Mouse (Mus musculus) adipocyte (in vitro differentiated cells): Measurements from ENCODE around the gene Asic1.
"Not testable (repeated sequence)": the region's sequence is repeated elsewhere in the genome, so short reads cannot be mapped to it uniquely, and the experiment has no call there.

Experiments used
- DNase-seq: peaks from one replicate; pipeline ENCODE4 v3.0.0-alpha.2; 2016; ENCODE audit warnings: low spot score

Gene Asic1

DNA sequence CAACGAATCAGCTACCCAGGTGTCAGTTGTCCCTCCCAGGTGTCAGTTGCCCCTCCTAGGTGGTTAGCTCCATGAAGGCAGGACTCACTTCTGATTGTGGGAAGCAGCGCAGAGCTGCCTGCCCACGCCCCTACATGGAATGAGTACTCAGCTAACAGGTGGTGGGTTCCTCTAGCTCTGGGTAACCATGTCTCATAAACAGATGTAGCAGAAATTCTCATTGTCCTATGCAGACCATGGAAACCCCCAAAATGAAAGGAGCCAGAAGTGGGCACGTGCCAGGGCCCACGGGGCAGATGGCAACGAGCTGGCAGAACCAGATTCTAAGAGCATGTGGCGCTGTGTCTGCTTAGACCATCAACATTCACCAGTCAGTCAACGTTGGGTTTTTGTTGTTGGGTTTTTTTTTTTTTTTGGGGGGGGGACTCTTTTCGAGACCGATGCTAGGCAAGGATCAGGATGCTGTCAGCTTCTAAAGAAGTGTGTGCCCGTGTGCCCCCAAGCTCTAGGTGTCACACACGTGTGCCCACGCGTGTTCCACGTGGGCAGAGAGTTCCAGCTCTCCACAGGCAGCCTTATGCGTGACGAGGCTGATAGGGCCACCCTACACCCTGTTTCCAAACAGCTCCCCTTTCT, 6.1 kb upstream of the Asic1 start:
- DNase-seq: no peak

- peak; percentile 84 for DNase-seq
These were observed 5.3 kb upstream of the Asic1 start for GRCm38 (mm10) chr15:99664600-99665451.

GRCm38 (mm10) chr15:99667544-99667943, 2.6 kb upstream of the Asic1 start:
- DNase-seq: no peak

DNA sequence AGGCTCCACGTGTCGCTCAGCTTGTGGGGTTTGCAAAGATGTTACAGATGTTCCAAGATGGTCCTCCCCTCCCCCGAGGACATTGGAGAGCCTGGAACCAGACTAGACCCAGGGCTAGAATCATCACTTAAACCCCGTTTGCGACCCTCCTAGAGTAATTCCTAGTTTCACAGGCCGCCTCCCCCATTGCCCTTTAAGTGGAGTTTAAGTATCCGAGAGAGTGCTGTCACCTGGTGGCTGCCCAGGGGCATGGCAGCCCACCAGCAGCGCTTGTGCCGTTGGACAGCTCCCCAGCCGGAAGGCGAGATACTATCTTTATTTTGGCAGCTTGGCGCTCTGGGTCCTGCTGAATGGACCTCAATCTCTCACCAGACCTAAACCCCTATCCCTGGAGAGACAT, 1.3 kb upstream of the Asic1 start:
- peak; percentile 84 for DNase-seq

- no peak for DNase-seq
These were observed 776 bp upstream of the Asic1 start for GRCm38 (mm10) chr15:99669392-99669791.

DNA sequence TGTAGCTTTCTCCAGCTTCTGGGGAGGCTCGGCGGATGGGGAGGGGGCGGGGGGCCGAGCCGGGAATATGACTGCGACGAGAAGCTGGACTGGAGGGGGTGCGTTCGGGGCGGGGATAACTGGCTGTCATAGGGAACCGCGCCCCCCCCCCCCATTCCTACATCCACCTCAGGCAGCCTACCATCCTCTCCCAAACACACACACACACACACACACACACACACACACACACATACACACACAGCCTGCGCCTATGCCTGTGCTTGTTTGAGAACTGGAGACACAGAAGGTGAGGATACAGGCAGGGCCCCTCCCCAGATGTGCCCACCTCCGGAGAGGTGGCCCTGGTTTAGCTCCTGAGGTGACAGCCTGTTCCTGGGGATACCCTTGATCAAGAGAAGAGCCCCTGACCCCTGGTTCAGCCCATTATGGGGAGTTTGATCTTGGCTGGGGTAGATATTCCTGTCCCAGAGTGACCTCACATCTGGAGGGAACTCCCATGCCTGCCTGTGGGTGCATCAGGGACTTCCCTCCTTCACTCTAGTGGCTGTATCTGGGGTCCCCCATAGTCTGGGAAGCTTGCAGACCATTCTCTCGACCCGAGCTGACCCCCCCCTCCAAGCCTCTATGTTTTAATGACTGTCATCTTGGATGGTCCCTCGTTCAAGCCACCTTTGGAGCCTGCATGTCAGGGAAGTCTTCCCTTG, 949 bp downstream of the Asic1 start:
- DNase-seq: no peak

GRCm38 (mm10) chr15:99671783-99672182, 1.6 kb downstream of the Asic1 start:
- no peak for DNase-seq

- DNase-seq: peak; percentile 26
These were observed 4.7 kb downstream of the Asic1 start for GRCm38 (mm10) chr15:99674866-99675265.

DNA sequence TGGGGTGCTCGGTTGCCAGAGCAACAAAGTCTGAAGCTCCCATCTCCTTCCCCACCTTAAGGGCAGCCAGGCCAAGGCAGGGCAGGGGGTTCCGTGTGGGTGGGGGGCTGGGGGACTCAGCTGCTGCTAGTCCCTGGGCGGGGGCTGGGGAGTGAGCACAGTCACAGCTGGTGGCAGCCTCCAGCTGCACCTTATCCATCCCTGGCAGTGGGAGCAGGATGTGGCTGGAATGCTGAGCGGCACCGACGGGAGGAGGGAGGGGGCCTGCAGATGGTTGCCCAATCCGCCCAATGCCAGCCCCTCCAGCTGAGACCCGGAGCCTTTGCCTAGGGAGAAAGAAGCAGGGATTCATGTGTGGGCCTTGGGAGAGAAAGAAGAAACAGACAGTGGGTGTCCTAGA, 6.9 kb downstream of the Asic1 start:
- no peak for DNase-seq

GRCm38 (mm10) chr15:99678063-99678800, 8.1 kb downstream of the Asic1 start:
- no peak for DNase-seq

DNA sequence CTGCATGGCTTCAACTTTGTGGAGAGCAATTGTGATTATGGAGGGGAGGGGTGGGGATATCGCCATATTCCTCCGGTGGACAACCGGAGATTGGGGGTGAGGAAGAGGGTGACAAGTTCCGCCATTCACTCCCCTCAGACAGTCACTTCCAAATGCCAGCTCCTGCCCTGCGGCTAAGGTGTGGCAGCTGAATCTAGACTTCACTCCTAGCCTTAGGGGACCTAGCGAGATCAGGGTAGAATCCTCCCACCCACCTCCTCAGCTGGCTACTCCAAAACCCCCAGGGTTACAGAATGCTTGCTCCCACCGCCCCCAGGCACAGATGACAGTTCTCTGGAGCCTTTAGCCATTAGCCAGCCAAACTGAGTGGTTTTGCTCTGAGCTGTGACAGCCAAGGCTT, 8.8 kb downstream of the Asic1 start:
- no peak for DNase-seq

DNA sequence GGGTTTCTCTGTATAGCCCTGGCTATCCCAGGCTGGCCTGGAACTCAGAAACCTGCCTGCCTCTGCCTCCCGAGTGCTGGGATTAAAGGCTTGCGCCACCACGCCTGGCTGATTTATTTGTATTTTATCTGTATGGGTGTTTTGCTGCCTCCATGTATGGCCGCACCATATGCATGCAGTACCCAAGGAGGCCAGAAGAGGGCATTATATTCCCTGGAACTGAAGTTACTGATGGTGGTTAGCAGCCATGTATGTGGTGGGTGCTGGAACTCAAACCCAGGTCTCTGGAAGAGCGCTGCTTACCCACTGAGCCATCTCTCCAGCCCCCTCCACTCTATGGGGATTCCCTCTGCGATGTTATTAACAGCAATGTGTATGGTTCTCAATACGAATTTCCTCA, 12.7 kb downstream of the Asic1 start:
- no peak for DNase-seq

- DNase-seq: no peak
These were observed 14.0 kb downstream of the Asic1 start for GRCm38 (mm10) chr15:99684156-99684555.

- DNase-seq: peak; percentile 85
These were observed 18.5 kb downstream of the Asic1 start for GRCm38 (mm10) chr15:99688712-99689111.

- no peak for DNase-seq
These were observed 20.8 kb downstream of the Asic1 start for GRCm38 (mm10) chr15:99690924-99691323.

GRCm38 (mm10) chr15:99691976-99692375, 21.8 kb downstream of the Asic1 start:
- no peak for DNase-seq

DNA sequence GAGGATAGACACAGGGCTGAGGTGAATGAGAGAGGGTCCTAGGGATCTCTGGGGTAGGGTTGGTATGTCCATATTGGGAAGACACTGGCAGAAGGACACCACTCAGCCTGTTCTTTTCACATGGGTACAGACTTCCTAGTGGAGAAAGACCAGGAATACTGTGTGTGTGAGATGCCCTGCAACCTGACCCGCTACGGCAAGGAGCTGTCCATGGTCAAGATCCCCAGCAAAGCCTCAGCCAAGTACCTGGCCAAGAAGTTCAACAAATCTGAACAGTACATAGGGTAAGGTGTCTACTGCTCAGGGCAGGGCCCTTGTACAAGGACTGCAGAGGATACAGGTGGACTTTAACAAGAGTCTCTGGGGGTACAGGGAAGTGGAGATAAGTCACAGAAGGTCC, 27.1 kb downstream of the Asic1 start:
- no peak for DNase-seq

- DNase-seq: no peak
These were observed 28.4 kb downstream of the Asic1 start for GRCm38 (mm10) chr15:99698533-99699085.

GRCm38 (mm10) chr15:99699715-99700114, 29.5 kb downstream of the Asic1 start:
- DNase-seq: no peak

GRCm38 (mm10) chr15:99700219-99701106, 30.3 kb downstream of the Asic1 start:
- DNase-seq: no peak

- not testable (repeated sequence) for DNase-seq
These were observed 31.5 kb downstream of the Asic1 start for GRCm38 (mm10) chr15:99701640-99701998.
